Mouse (Mus musculus): ENCODE measurements around the gene Mettl24. TPM values are rescaled to one million over a fixed set of nuclear protein-coding genes. Genes with fewer than 3 reads are reported as not detected.

Gene Mettl24
- total RNA-seq, 2 experiments from 2014 or later = not detected

- no peak for ATAC-seq (replicated peaks; ENCODE audit: low FRiP score, poor library complexity, severe bottlenecking)
Observed at GRCm38 (mm10) chr10:40682470-40682869, 612 bp upstream of the Mettl24 start.

- no peak for ATAC-seq (replicated peaks; ENCODE audit: low FRiP score, poor library complexity, severe bottlenecking)
Observed at GRCm38 (mm10) chr10:40683868-40684253, 779 bp downstream of the Mettl24 start.

GRCm38 (mm10) chr10:40684326-40684725 is 1.2 kb downstream of the Mettl24 start:
- no peak for ATAC-seq (replicated peaks; ENCODE audit: low FRiP score, poor library complexity, severe bottlenecking)

- ATAC-seq (replicated peaks; ENCODE audit: low FRiP score, poor library complexity, severe bottlenecking) = no peak
Observed at GRCm38 (mm10) chr10:40685641-40686040, 2.6 kb downstream of the Mettl24 start.

- ATAC-seq (replicated peaks; ENCODE audit: low FRiP score, poor library complexity, severe bottlenecking) = no peak
Observed at GRCm38 (mm10) chr10:40686976-40687375, 3.9 kb downstream of the Mettl24 start.

GRCm38 (mm10) chr10:40687407-40687806 is 4.3 kb downstream of the Mettl24 start:
- ATAC-seq (replicated peaks; ENCODE audit: low FRiP score, poor library complexity, severe bottlenecking) = no peak

- no peak for ATAC-seq (replicated peaks; ENCODE audit: low FRiP score, poor library complexity, severe bottlenecking)
Observed at GRCm38 (mm10) chr10:40688266-40688665, 5.2 kb downstream of the Mettl24 start.

- no peak for ATAC-seq (replicated peaks; ENCODE audit: low FRiP score, poor library complexity, severe bottlenecking)
Observed at GRCm38 (mm10) chr10:40688873-40689272, 5.8 kb downstream of the Mettl24 start.

- ATAC-seq (replicated peaks; ENCODE audit: low FRiP score, poor library complexity, severe bottlenecking) = no peak
Observed at GRCm38 (mm10) chr10:40698652-40699051, 15.6 kb downstream of the Mettl24 start.

- no peak for ATAC-seq (replicated peaks; ENCODE audit: low FRiP score, poor library complexity, severe bottlenecking)
Observed at GRCm38 (mm10) chr10:40711127-40711526, 28.0 kb downstream of the Mettl24 start.

- ATAC-seq (replicated peaks; ENCODE audit: low FRiP score, poor library complexity, severe bottlenecking) = no peak
Observed at GRCm38 (mm10) chr10:40713018-40713608, 30.0 kb downstream of the Mettl24 start.

- ATAC-seq (replicated peaks; ENCODE audit: low FRiP score, poor library complexity, severe bottlenecking) = no peak
Observed at GRCm38 (mm10) chr10:40713829-40714228, 30.7 kb downstream of the Mettl24 start.

GRCm38 (mm10) chr10:40715151-40715550 is 32.1 kb downstream of the Mettl24 start:
- no peak for ATAC-seq (replicated peaks; ENCODE audit: low FRiP score, poor library complexity, severe bottlenecking)

- no peak for ATAC-seq (replicated peaks; ENCODE audit: low FRiP score, poor library complexity, severe bottlenecking)
Observed at GRCm38 (mm10) chr10:40716296-40716695, 33.2 kb downstream of the Mettl24 start.

- no peak for ATAC-seq (replicated peaks; ENCODE audit: low FRiP score, poor library complexity, severe bottlenecking)
Observed at GRCm38 (mm10) chr10:40716713-40717112, 33.6 kb downstream of the Mettl24 start.

- ATAC-seq (replicated peaks; ENCODE audit: low FRiP score, poor library complexity, severe bottlenecking) = no peak
Observed at GRCm38 (mm10) chr10:40718362-40718761, 35.3 kb downstream of the Mettl24 start.

- ATAC-seq (replicated peaks; ENCODE audit: low FRiP score, poor library complexity, severe bottlenecking) = no peak
Observed at GRCm38 (mm10) chr10:40719062-40719461, 36.0 kb downstream of the Mettl24 start.

GRCm38 (mm10) chr10:40720883-40721282 is 37.8 kb downstream of the Mettl24 start:
- no peak for ATAC-seq (replicated peaks; ENCODE audit: low FRiP score, poor library complexity, severe bottlenecking)

GRCm38 (mm10) chr10:40724342-40724741 is 41.3 kb downstream of the Mettl24 start:
- ATAC-seq (replicated peaks; ENCODE audit: low FRiP score, poor library complexity, severe bottlenecking) = no peak

- ATAC-seq (replicated peaks; ENCODE audit: low FRiP score, poor library complexity, severe bottlenecking) = no peak
Observed at GRCm38 (mm10) chr10:40725066-40725465, 42.0 kb downstream of the Mettl24 start.

- no peak for ATAC-seq (replicated peaks; ENCODE audit: low FRiP score, poor library complexity, severe bottlenecking)
Observed at GRCm38 (mm10) chr10:40725471-40725870, 42.4 kb downstream of the Mettl24 start.

GRCm38 (mm10) chr10:40726288-40726902 is 43.3 kb downstream of the Mettl24 start:
- ATAC-seq (replicated peaks; ENCODE audit: low FRiP score, poor library complexity, severe bottlenecking) = no peak
